Mouse (Mus musculus) kidney, postnatal 10 days (tissue): ENCODE results near the gene Olfml2b.

ENCODE experiments used
- DNase-seq: peaks from one replicate; pipeline ENCODE4 v3.0.0; 2021; ENCODE audit warnings: mixed read lengths

The Olfml2b gene

GRCm38 (mm10) chr1:170697771-170698356, 53.5 kb downstream of the Olfml2b start:
- peak; percentile 77 for DNase-seq

GRCm38 (mm10) chr1:170698771-170699170, 54.4 kb downstream of the Olfml2b start:
- DNase-seq: no peak

GRCm38 (mm10) chr1:170699553-170699952, 55.2 kb downstream of the Olfml2b start:
- DNase-seq: no peak

- DNase-seq: no peak
Observed at GRCm38 (mm10) chr1:170700496-170701027, 56.2 kb downstream of the Olfml2b start.

GRCm38 (mm10) chr1:170701178-170701577, 56.8 kb downstream of the Olfml2b start:
- no peak for DNase-seq

GRCm38 (mm10) chr1:170701582-170701981, 57.2 kb downstream of the Olfml2b start:
- no peak for DNase-seq

GRCm38 (mm10) chr1:170702263-170702662, 57.9 kb downstream of the Olfml2b start:
- DNase-seq: no peak

- DNase-seq: no peak
Observed at GRCm38 (mm10) chr1:170702958-170703357, 58.6 kb downstream of the Olfml2b start.

- DNase-seq: no peak
Observed at GRCm38 (mm10) chr1:170704103-170704502, 59.8 kb downstream of the Olfml2b start.

GRCm38 (mm10) chr1:170704911-170705594, 60.7 kb downstream of the Olfml2b start:
- DNase-seq: no peak

- no peak for DNase-seq
Observed at GRCm38 (mm10) chr1:170706046-170706445, 61.7 kb downstream of the Olfml2b start.

- no peak for DNase-seq
Observed at GRCm38 (mm10) chr1:170709034-170709433, 64.7 kb downstream of the Olfml2b start.

GRCm38 (mm10) chr1:170709481-170709880, 65.1 kb downstream of the Olfml2b start:
- DNase-seq: no peak

GRCm38 (mm10) chr1:170709969-170710368, 65.6 kb downstream of the Olfml2b start:
- DNase-seq: no peak

- DNase-seq: no peak
Observed at GRCm38 (mm10) chr1:170711731-170712130, 67.4 kb downstream of the Olfml2b start.

- DNase-seq: no peak
Observed at GRCm38 (mm10) chr1:170717241-170717828, 73.0 kb downstream of the Olfml2b start.

GRCm38 (mm10) chr1:170718133-170718810, 73.9 kb downstream of the Olfml2b start:
- no peak for DNase-seq

GRCm38 (mm10) chr1:170721560-170721959, 77.2 kb downstream of the Olfml2b start:
- no peak for DNase-seq

- DNase-seq: peak; percentile 46
Observed at GRCm38 (mm10) chr1:170728524-170728923, 84.2 kb downstream of the Olfml2b start.

- DNase-seq: no peak
Observed at GRCm38 (mm10) chr1:170729267-170729962, 85.1 kb downstream of the Olfml2b start.

GRCm38 (mm10) chr1:170731865-170732595, 87.7 kb downstream of the Olfml2b start:
- no peak for DNase-seq
